Mouse (Mus musculus) B cell, adult 2 months (primary cell): ENCODE results near the gene Baiap2l1.

Experiments
- DNase-seq, 2 experiments: peaks; one replicate each; pipeline ENCODE4 v3.0.0; 2022

Baiap2l1 gene

GRCm38 (mm10) chr5:144283551-144284031, 74.3 kb downstream of the Baiap2l1 start:
- peak; percentile 71 to 77 for DNase-seq

GRCm38 (mm10) chr5:144282470-144283260, 75.2 kb downstream of the Baiap2l1 start:
- DNase-seq: peak; percentile 34 to 43

GRCm38 (mm10) chr5:144279926-144280325, 78.0 kb downstream of the Baiap2l1 start:
- no peak for DNase-seq

- no peak for DNase-seq
Observed at GRCm38 (mm10) chr5:144279081-144279541, 78.8 kb downstream of the Baiap2l1 start.

- no peak for DNase-seq
Observed at GRCm38 (mm10) chr5:144278374-144278960, 79.4 kb downstream of the Baiap2l1 start.

GRCm38 (mm10) chr5:144276898-144277630, 80.8 kb downstream of the Baiap2l1 start:
- peak; percentile 77 to 80 for DNase-seq

GRCm38 (mm10) chr5:144274904-144275303, 83.0 kb downstream of the Baiap2l1 start:
- no peak for DNase-seq

GRCm38 (mm10) chr5:144271772-144272171, 86.1 kb downstream of the Baiap2l1 start:
- no peak for DNase-seq

- DNase-seq: no peak
Observed at GRCm38 (mm10) chr5:144271118-144271517, 86.8 kb downstream of the Baiap2l1 start.

GRCm38 (mm10) chr5:144270420-144270819, 87.5 kb downstream of the Baiap2l1 start:
- no peak for DNase-seq

GRCm38 (mm10) chr5:144269926-144270325, 88.0 kb downstream of the Baiap2l1 start:
- DNase-seq: no peak

GRCm38 (mm10) chr5:144267535-144268241, 90.2 kb downstream of the Baiap2l1 start:
- DNase-seq: peak; percentile 52 to 58

GRCm38 (mm10) chr5:144263496-144263895, 94.4 kb downstream of the Baiap2l1 start:
- no peak for DNase-seq

- no peak for DNase-seq
Observed at GRCm38 (mm10) chr5:144263082-144263481, 94.8 kb downstream of the Baiap2l1 start.

- DNase-seq: no peak
Observed at GRCm38 (mm10) chr5:144261829-144262228, 96.1 kb downstream of the Baiap2l1 start.

- no peak for DNase-seq
Observed at GRCm38 (mm10) chr5:144261309-144261708, 96.6 kb downstream of the Baiap2l1 start.

GRCm38 (mm10) chr5:144260464-144260863, 97.4 kb downstream of the Baiap2l1 start:
- DNase-seq: no peak

- no peak for DNase-seq
Observed at GRCm38 (mm10) chr5:144259228-144259627, 98.7 kb downstream of the Baiap2l1 start.

- DNase-seq: no peak
Observed at GRCm38 (mm10) chr5:144258687-144259086, 99.2 kb downstream of the Baiap2l1 start.

- DNase-seq: no peak
Observed at GRCm38 (mm10) chr5:144258131-144258611, 99.7 kb downstream of the Baiap2l1 start.

GRCm38 (mm10) chr5:144257451-144258110, 100.3 kb downstream of the Baiap2l1 start:
- no peak for DNase-seq

- DNase-seq: no peak
Observed at GRCm38 (mm10) chr5:144256888-144257287, 101.0 kb downstream of the Baiap2l1 start.
